Mouse (Mus musculus) intestine, postnatal 0 days (tissue): ENCODE measurements around the gene Hcn1. TPM values are rescaled to one million over a fixed set of nuclear protein-coding genes. Genes with fewer than 3 reads are reported as not detected.

Source experiments
- ATAC-seq: fragments of 200-750 bp; cut with Nextera tagmentation; 2 replicates; pipeline ENCODE4 v1.8.0; 2017; ENCODE audit warnings: mild to moderate bottlenecking, moderate TSS enrichment, moderate library complexity
- H3K27ac ChIP-seq: fragments of 300-500 bp; sonication (generic); 2 replicates; pipeline ENCODE4 v1.5.1; 2014; ENCODE audit warnings: mild to moderate bottlenecking, low read depth, low read length, moderate library complexity
- H3K27me3 ChIP-seq: fragments of 300-500 bp; sonication (generic); replicated peaks from 2 replicates; pipeline ENCODE4 v1.6.1; 2014; ENCODE audit warnings: low read length, mixed read lengths; ENCODE audit not compliant: control insufficient read depth, insufficient read depth
- H3K36me3 ChIP-seq: fragments of 300-500 bp; sonication (generic); 2 replicates; pipeline ENCODE4 v1.6.1; 2014; ENCODE audit warnings: mild to moderate bottlenecking, moderate library complexity; ENCODE audit not compliant: control insufficient read depth, insufficient read depth
- H3K4me1 ChIP-seq: fragments of 300-500 bp; sonication (generic); replicated peaks from 2 replicates; pipeline ENCODE4 v1.6.1; 2014; ENCODE audit warnings: antibody characterized with exemption, low read length, mixed read lengths; ENCODE audit not compliant: control insufficient read depth, insufficient read depth
- H3K4me2 ChIP-seq: fragments of 300-500 bp; sonication (generic); replicated peaks from 2 replicates; pipeline ENCODE4 v1.6.1; 2014; ENCODE audit warnings: low read depth, mild to moderate bottlenecking, moderate library complexity
- H3K4me3 ChIP-seq: fragments of 300-500 bp; sonication (generic); 2 replicates; pipeline ENCODE4 v1.5.1; 2014; ENCODE audit warnings: low read depth, low read length
- H3K9ac ChIP-seq: fragments of 300-500 bp; sonication (generic); 2 replicates; pipeline ENCODE4 v1.6.1; 2014; ENCODE audit warnings: mild to moderate bottlenecking, low read depth, low read length
- H3K9me3 ChIP-seq: fragments of 300-500 bp; sonication (generic); 2 replicates; pipeline ENCODE4 v1.6.1; 2016; ENCODE audit warnings: mixed run types; ENCODE audit not compliant: control insufficient read depth
- CTCF ChIP-seq: sonication (generic); IDR thresholded peaks from 2 replicates; pipeline ENCODE4 v1.5.1; 2016; ENCODE audit warnings: low read depth, mild to moderate bottlenecking, control low read depth, antibody characterized with exemption, moderate library complexity
- WGBS: fragments of 180-500 bp; shearing (Covaris S2); extraction: QIAGEN DNeasy Blood & Tissue Kit; methylation state at CpG from one replicate; pipeline ENCODE4 v1.1.7; 2014; 5-methylcytosine and 5-hydroxymethylcytosine counted together
- polyA plus RNA-seq: library from polyadenylated mRNA; unstranded; fragments of >200 nt; fragmentation: Nextera tagmentation; extraction: Ambion mirVana; gene quantifications from 2 replicates; pipeline ENCODE4 v1.2.1, GENCODE M21; 2015

The Hcn1 gene
- polyA plus RNA-seq, 1 experiment from 2014 or later = 0.17 TPM

GRCm38 (mm10) chr13:117838264-117838663, 236.1 kb downstream of the Hcn1 start:
- Histone ChIP-seq H3K36me3 (no peaks in the 10 kb centered on the region), H3K27ac (no peak overlapping the region), H3K9me3 (no peaks in the 10 kb centered on the region), H3K4me3 (no peak overlapping the region), H3K27me3 (no peaks in the 10 kb centered on the region), H3K9ac (no peak overlapping the region), H3K4me2 (no peak overlapping the region), H3K4me1 (no peaks in the 10 kb centered on the region)
- no peak for TF ChIP-seq CTCF
- WGBS = 92% methylated on average over 7 of the region's 7 CpGs
- ATAC-seq = no peak

GRCm38 (mm10) chr13:117842366-117842765, 240.2 kb downstream of the Hcn1 start:
- TF ChIP-seq CTCF = no peak
- H3K4me3 ChIP-seq = no peak overlapping the region
- no peaks in the 10 kb centered on the region for H3K27me3 ChIP-seq
- no peaks in the 10 kb centered on the region for H3K36me3 ChIP-seq
- no peak overlapping the region for H3K27ac ChIP-seq
- no peak overlapping the region for H3K9ac ChIP-seq
- no peaks in the 10 kb centered on the region for H3K4me1 ChIP-seq
- H3K4me2 ChIP-seq = no peak overlapping the region
- H3K9me3 ChIP-seq = no peaks in the 10 kb centered on the region
- no peak for ATAC-seq

- Histone ChIP-seq H3K27me3 (no peaks in the 10 kb centered on the region), H3K4me1 (no peaks in the 10 kb centered on the region), H3K27ac (no peak overlapping the region), H3K36me3 (no peaks in the 10 kb centered on the region), H3K4me2 (no peak overlapping the region), H3K9ac (no peak overlapping the region), H3K9me3 (no peaks in the 10 kb centered on the region), H3K4me3 (no peak overlapping the region)
- no peak for TF ChIP-seq CTCF
- no peak for ATAC-seq
- WGBS = 95% methylated on average over 2 of the region's 2 CpGs
These were observed 245.2 kb downstream of the Hcn1 start for GRCm38 (mm10) chr13:117847290-117847689.

GRCm38 (mm10) chr13:117848757-117849156, 246.6 kb downstream of the Hcn1 start:
- no peaks in the 10 kb centered on the region for H3K4me1 ChIP-seq
- no peak for ATAC-seq
- no peak overlapping the region for H3K4me2 ChIP-seq
- TF ChIP-seq CTCF = no peak
- no peak overlapping the region for H3K4me3 ChIP-seq
- 88% methylated on average over 4 of the region's 4 CpGs for WGBS
- H3K27ac ChIP-seq = no peak overlapping the region
- H3K27me3 ChIP-seq = no peaks in the 10 kb centered on the region
- no peaks in the 10 kb centered on the region for H3K9me3 ChIP-seq
- H3K9ac ChIP-seq = no peak overlapping the region
- no peaks in the 10 kb centered on the region for H3K36me3 ChIP-seq

- no peak for TF ChIP-seq CTCF
- WGBS = 70% methylated on average over 6 of the region's 6 CpGs
- Histone ChIP-seq H3K9me3 (no peaks in the 10 kb centered on the region), H3K27ac (no peak overlapping the region), H3K4me1 (no peaks in the 10 kb centered on the region), H3K36me3 (no peaks in the 10 kb centered on the region), H3K27me3 (no peaks in the 10 kb centered on the region), H3K9ac (no peak overlapping the region), H3K4me2 (no peak overlapping the region), H3K4me3 (no peak overlapping the region)
- ATAC-seq = no peak
These were observed 250.0 kb downstream of the Hcn1 start for GRCm38 (mm10) chr13:117851954-117852710.

GRCm38 (mm10) chr13:117852711-117853051, 250.6 kb downstream of the Hcn1 start:
- no peak for TF ChIP-seq CTCF

More at GRCm38 (mm10) chr13:117852711-117853051, 250.6 kb downstream of the Hcn1 start:
- Histone ChIP-seq H3K27me3 (no peaks in the 10 kb centered on the region), H3K4me1 (no peaks in the 10 kb centered on the region), H3K4me2 (no peak overlapping the region), H3K9ac (no peak overlapping the region), H3K9me3 (no peaks in the 10 kb centered on the region), H3K4me3 (no peak overlapping the region), H3K27ac (no peak overlapping the region), H3K36me3 (no peaks in the 10 kb centered on the region)
- no peak for ATAC-seq
- WGBS = 98% methylated on average over 2 of the region's 2 CpGs
